Mouse (Mus musculus): ENCODE results near the gene Dapk3.
A peak's percentile ranks its signal among the peaks of the same experiment; 100 is the strongest.

Dapk3 gene

GRCm38 (mm10) chr10:81236471-81237268, 53.9 kb downstream of the Dapk3 start:
- no peak for DNase-seq (ENCODE audit: extremely low spot score, low spot score)

GRCm38 (mm10) chr10:81238618-81239017, 55.8 kb downstream of the Dapk3 start:
- DNase-seq (ENCODE audit: extremely low spot score, low spot score) = no peak

GRCm38 (mm10) chr10:81240876-81241275, 58.1 kb downstream of the Dapk3 start:
- DNase-seq (ENCODE audit: extremely low spot score, low spot score) = peak; percentile 76

- no peak for DNase-seq (ENCODE audit: extremely low spot score, low spot score)
These were observed 59.2 kb downstream of the Dapk3 start for GRCm38 (mm10) chr10:81242021-81242420.

Data from neural tube, embryonic 10.5 days (tissue).